Mouse (Mus musculus) limb, embryonic 12.5 days (tissue): ENCODE measurements around the gene Ncaph2. TPM values are rescaled to one million over a fixed set of nuclear protein-coding genes. Genes with fewer than 3 reads are reported as not detected.

Source experiments
- ATAC-seq: fragments of 200-750 bp; cut with Nextera tagmentation; 2 replicates; pipeline ENCODE4 v1.8.0; 2017; ENCODE audit warnings: low read depth, moderate TSS enrichment; ENCODE audit not compliant: insufficient number of reproducible peaks, insufficient read depth, low FRiP score, low TSS enrichment
- H3K27ac ChIP-seq: fragments of 300-500 bp; sonication (generic); 2 replicates; pipeline ENCODE4 v1.5.1; 2016; ENCODE audit warnings: mild to moderate bottlenecking, moderate library complexity
- H3K27me3 ChIP-seq: fragments of 300-500 bp; sonication (generic); 2 replicates; pipeline ENCODE4 v1.6.1; 2016; ENCODE audit warnings: mild to moderate bottlenecking, moderate library complexity
- H3K36me3 ChIP-seq: fragments of 300-500 bp; sonication (generic); 2 replicates; pipeline ENCODE4 v1.6.1; 2016; ENCODE audit warnings: mild to moderate bottlenecking, moderate library complexity
- H3K4me1 ChIP-seq: fragments of 300-500 bp; sonication (generic); replicated peaks from 2 replicates; pipeline ENCODE4 v1.6.1; 2016
- H3K4me2 ChIP-seq: fragments of 300-500 bp; sonication (generic); 2 replicates; pipeline ENCODE4 v1.6.1; 2016; ENCODE audit warnings: mild to moderate bottlenecking, moderate library complexity
- H3K4me3 ChIP-seq: fragments of 300-500 bp; sonication (generic); replicated peaks from 2 replicates; pipeline ENCODE4 v1.5.1; 2016; ENCODE audit warnings: mild to moderate bottlenecking
- H3K9ac ChIP-seq: fragments of 300-500 bp; sonication (generic); replicated peaks from 2 replicates; pipeline ENCODE4 v1.6.1; 2016; ENCODE audit warnings: mild to moderate bottlenecking, moderate library complexity
- H3K9me3 ChIP-seq: fragments of 300-500 bp; sonication (generic); 2 replicates; pipeline ENCODE4 v1.6.1; 2016; ENCODE audit warnings: mild to moderate bottlenecking, moderate library complexity
- WGBS: fragments of 180-500 bp; shearing (Covaris S2); methylation state at CpG from one replicate; pipeline ENCODE4 v1.1.7; 2016; 5-methylcytosine and 5-hydroxymethylcytosine counted together
- polyA plus RNA-seq: library from polyadenylated mRNA; unstranded; fragments of >200 nt; fragmentation: Nextera tagmentation; extraction: Ambion mirVana; gene quantifications from 2 replicates; pipeline ENCODE4 v1.2.1, GENCODE M21; 2016

Ncaph2 gene
- polyA plus RNA-seq, 1 experiment from 2014 or later: 183 TPM

DNA sequence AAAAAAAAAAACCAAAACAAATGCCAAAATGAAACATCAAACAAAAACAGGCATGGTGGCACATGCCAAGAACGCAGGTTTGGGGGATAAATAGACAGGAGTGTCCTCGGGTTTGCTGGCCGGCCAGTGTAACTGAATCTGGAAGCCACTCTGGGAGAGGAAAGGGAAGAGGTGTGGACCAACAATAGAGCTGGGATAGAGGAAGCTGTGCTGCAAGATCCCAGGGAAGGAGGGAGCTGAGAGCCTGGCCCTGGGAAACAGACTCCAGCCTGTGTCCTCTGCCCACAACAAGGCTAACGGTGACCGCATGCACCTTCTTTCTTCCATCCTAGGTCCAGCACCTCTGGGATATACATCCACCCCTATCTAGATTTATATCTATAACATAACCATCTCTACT lies 5.1 kb upstream of the Ncaph2 start:
- Histone ChIP-seq H3K9me3 (no peaks in the 10 kb centered on the region), H3K36me3 (peaks cover 45% of the 10 kb centered on the region), H3K4me1 (peaks cover 14% of the 10 kb centered on the region), H3K4me2 (no peak overlapping the region), H3K9ac (no peak overlapping the region), H3K4me3 (no peak overlapping the region), H3K27ac (peak overlapping the region; percentile 53; the same call in 1 of the 2 replicates), H3K27me3 (no peaks in the 10 kb centered on the region)
- WGBS: 84% methylated on average over 5 of the region's 5 CpGs
- no peak for ATAC-seq

- H3K4me2 ChIP-seq: no peak overlapping the region
- H3K27ac ChIP-seq: no peak overlapping the region
- H3K27me3 ChIP-seq: no peaks in the 10 kb centered on the region
- no peak for ATAC-seq
- peaks cover 45% of the 10 kb centered on the region for H3K36me3 ChIP-seq
- H3K4me1 ChIP-seq: peaks cover 14% of the 10 kb centered on the region
- no peaks in the 10 kb centered on the region for H3K9me3 ChIP-seq
- H3K4me3 ChIP-seq: no peak overlapping the region
- no peak overlapping the region for H3K9ac ChIP-seq
- whole genome bisulfite sequencing: 89% methylated on average over 15 of the region's 15 CpGs
Measured at GRCm38 (mm10) chr15:89351302-89351701, 4.2 kb upstream of the Ncaph2 start.

DNA sequence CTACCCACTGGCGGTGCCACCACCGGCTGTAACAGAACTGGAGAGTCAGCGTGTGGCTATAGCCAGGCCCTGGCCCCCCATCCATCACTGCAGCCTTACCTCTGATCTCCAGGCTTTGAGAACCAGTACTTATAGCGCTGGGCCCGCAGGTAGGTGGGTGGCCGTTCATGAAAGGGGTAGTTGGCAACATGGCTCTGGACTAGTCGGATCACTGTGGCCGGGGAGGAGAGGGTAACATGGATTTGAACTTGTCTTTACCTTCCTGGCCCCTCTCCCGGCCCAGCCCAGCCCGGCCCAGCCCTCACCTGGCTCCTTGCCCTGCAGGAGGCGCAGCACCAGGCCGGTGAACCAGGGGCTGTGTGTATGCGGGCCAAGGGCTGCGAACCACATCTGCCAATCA lies 3.5 kb upstream of the Ncaph2 start:
- no peak overlapping the region for H3K4me3 ChIP-seq
- no peak for ATAC-seq
- H3K27ac ChIP-seq: no peak overlapping the region
- no peaks in the 10 kb centered on the region for H3K27me3 ChIP-seq
- peaks cover 17% of the 10 kb centered on the region for H3K4me1 ChIP-seq
- WGBS: 93% methylated on average over 14 of the region's 14 CpGs
- no peak overlapping the region for H3K4me2 ChIP-seq
- no peaks in the 10 kb centered on the region for H3K9me3 ChIP-seq
- H3K36me3 ChIP-seq: peaks cover 45% of the 10 kb centered on the region
- H3K9ac ChIP-seq: no peak overlapping the region

GRCm38 (mm10) chr15:89352795-89353194 lies 2.7 kb upstream of the Ncaph2 start:
- H3K36me3 ChIP-seq: peaks cover 45% of the 10 kb centered on the region
- 97% methylated on average over 12 of the region's 12 CpGs for WGBS
- H3K27ac ChIP-seq: no peak overlapping the region
- peaks cover 21% of the 10 kb centered on the region for H3K4me1 ChIP-seq
- H3K27me3 ChIP-seq: no peaks in the 10 kb centered on the region
- no peak overlapping the region for H3K4me2 ChIP-seq
- H3K9me3 ChIP-seq: no peaks in the 10 kb centered on the region
- no peak for ATAC-seq
- no peak overlapping the region for H3K9ac ChIP-seq
- no peak overlapping the region for H3K4me3 ChIP-seq

DNA sequence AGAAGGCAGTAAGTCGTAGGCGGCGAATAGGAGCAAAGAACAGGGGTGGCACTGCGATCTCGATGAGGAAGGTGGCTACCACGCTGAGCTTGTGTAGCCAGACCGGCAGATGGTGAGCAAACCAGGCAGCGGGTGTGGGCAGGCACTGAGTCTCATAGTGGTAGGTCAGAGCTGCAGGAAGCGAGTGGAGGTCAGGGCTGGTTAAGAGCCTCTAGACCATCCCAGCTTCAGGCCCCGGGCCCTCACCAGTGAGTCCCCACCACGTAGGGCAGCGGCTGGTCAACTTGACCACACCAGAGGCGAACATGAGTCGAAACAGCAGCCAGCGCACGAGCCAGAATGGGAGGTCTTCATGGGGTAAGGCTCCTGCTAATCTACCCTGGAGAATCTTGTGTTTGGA lies 1.7 kb upstream of the Ncaph2 start:
- Histone ChIP-seq H3K4me2 (peak overlapping the region; percentile 86; the same call in 1 of the 2 replicates), H3K27ac (no peak overlapping the region), H3K4me1 (peaks cover 21% of the 10 kb centered on the region), H3K9me3 (no peaks in the 10 kb centered on the region), H3K4me3 (0 out of 2 replicates have a peak overlapping the region, but pooled peaks have one; percentile 82), H3K9ac (peak overlapping the region; percentile 89; the same call in 1 of the 2 replicates), H3K36me3 (peaks cover 45% of the 10 kb centered on the region), H3K27me3 (no peaks in the 10 kb centered on the region)
- 95% methylated on average over 16 of the region's 16 CpGs for WGBS
- ATAC-seq: no peak

- peaks cover 48% of the 10 kb centered on the region for H3K36me3 ChIP-seq
- peak overlapping the region; percentile 82 for H3K4me3 ChIP-seq
- no peak for ATAC-seq
- peak overlapping the region; percentile 86 for H3K4me2 ChIP-seq
- no peak overlapping the region for H3K27ac ChIP-seq
- H3K9me3 ChIP-seq: no peaks in the 10 kb centered on the region
- H3K4me1 ChIP-seq: peaks cover 21% of the 10 kb centered on the region
- H3K9ac ChIP-seq: peak overlapping the region; percentile 89
- no peaks in the 10 kb centered on the region for H3K27me3 ChIP-seq
- 83% methylated on average over 7 of the region's 7 CpGs for WGBS
Measured at GRCm38 (mm10) chr15:89354455-89354854, 1.1 kb upstream of the Ncaph2 start.

GRCm38 (mm10) chr15:89356372-89356771 lies 853 bp downstream of the Ncaph2 start:
- peaks cover 21% of the 10 kb centered on the region for H3K4me1 ChIP-seq
- peak overlapping the region; percentile 86 for H3K4me2 ChIP-seq
- H3K4me3 ChIP-seq: peak overlapping the region; percentile 82
- 1% methylated on average over 15 of the region's 15 CpGs for WGBS
- peak overlapping the region; percentile 92 for H3K27ac ChIP-seq
- peaks cover 50% of the 10 kb centered on the region for H3K36me3 ChIP-seq
- no peaks in the 10 kb centered on the region for H3K27me3 ChIP-seq
- H3K9me3 ChIP-seq: no peaks in the 10 kb centered on the region
- peak overlapping the region; percentile 89 for H3K9ac ChIP-seq
- 0 out of 2 replicates have a peak, but pooled peaks have one; percentile 29 for ATAC-seq

DNA sequence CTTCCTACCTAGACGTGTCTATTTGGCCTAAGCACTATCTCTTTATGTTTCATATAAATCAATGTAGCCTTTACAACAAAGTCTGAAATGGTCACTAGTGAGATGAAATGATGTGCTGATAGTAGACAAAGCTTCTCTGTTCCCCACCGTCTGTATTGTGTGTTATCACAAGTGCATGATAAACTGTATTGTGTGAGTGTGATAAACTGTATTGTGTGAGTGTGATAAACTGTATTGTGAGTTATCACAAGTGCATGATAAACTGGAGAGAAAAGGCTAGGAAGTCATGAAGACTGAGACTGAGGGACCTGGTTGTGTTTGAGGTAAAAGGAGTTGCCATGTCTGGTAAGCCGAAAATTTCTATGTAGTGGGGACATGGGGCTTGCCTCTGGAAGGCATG lies 3.3 kb downstream of the Ncaph2 start:
- Histone ChIP-seq H3K9me3 (no peaks in the 10 kb centered on the region), H3K9ac (no peak overlapping the region), H3K27ac (no peak overlapping the region), H3K36me3 (peaks cover 49% of the 10 kb centered on the region), H3K4me2 (no peak overlapping the region), H3K4me1 (peaks cover 20% of the 10 kb centered on the region), H3K4me3 (no peak overlapping the region), H3K27me3 (no peaks in the 10 kb centered on the region)
- ATAC-seq: no peak
- WGBS: 86% methylated on average over 3 of the region's 3 CpGs

DNA sequence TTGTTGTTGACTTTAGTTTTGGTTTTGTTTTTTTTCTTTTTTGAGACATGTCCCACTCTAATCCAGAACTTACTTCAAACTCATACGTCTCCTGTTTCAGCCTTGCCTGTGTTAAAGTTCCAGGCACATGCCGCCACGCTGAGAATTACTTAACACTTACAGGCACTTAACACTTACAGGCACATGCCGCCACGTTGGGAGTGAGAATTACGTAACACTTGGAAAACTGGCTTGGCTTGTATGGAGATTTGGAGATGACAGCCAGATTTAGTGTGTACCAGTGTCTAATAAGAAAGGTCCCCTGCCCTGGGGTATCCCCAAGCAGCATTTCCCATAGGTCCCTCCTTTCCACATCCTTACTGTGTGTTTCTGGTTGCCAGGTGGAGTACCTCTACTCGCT lies 7.5 kb downstream of the Ncaph2 start:
- ATAC-seq: no peak
- Histone ChIP-seq H3K9ac (no peak overlapping the region), H3K27ac (no peak overlapping the region), H3K4me2 (no peak overlapping the region), H3K4me1 (no peaks in the 10 kb centered on the region), H3K9me3 (no peaks in the 10 kb centered on the region), H3K4me3 (no peak overlapping the region), H3K36me3 (peaks cover 87% of the 10 kb centered on the region), H3K27me3 (no peaks in the 10 kb centered on the region)
- WGBS: 91% methylated on average over 7 of the region's 7 CpGs

DNA sequence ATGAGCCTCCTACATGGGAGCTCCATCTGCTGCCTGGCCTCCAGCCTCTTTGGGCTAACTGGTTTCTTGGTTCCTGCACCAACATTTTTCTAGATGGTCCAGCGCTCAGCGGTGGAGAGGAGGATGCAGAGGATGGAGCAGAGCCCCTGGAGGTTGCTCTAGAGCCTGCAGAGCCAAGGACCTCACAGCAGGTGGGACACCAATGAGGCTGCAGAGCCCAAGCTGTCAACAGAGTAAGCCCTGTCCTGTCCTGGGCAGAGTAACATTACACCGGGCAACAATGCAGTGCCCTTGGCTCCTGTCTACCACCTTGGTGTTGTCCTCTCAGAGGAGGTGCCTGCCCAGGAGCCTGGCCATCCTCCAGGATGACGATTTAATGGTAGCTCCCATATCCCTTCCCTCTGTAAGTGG lies 9.6 kb downstream of the Ncaph2 start:
- Histone ChIP-seq H3K4me1 (no peaks in the 10 kb centered on the region), H3K4me3 (no peak overlapping the region), H3K9me3 (no peaks in the 10 kb centered on the region), H3K4me2 (no peak overlapping the region), H3K27ac (no peak overlapping the region), H3K36me3 (peaks cover 98% of the 10 kb centered on the region), H3K9ac (no peak overlapping the region), H3K27me3 (no peaks in the 10 kb centered on the region)
- 90% methylated on average over 4 of the region's 4 CpGs for WGBS
- ATAC-seq: no peak

DNA sequence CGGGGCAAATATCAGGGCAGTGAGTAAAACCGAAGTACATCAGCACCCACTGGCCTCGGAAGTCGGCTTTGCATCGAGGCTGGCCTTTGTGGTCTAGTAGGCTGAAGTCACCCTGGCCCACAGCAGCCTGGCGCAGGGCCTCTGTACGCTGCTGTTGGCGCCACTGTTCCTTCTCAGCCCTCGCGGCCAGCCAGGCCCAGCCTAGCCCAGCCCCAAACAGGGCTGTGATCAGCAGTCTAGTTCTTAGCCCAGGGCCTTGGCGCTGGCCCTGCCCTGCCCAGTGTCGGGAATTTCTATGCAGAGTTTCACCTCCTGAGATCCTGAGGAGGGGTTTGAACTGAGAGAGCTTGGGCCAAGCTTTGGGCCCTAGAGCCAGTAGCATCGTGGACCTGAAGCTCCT lies 16.5 kb downstream of the Ncaph2 start:
- Histone ChIP-seq H3K27me3 (peaks cover 13% of the 10 kb centered on the region), H3K4me3 (no peak overlapping the region), H3K27ac (no peak overlapping the region), H3K36me3 (peaks cover 60% of the 10 kb centered on the region), H3K4me1 (peaks cover 13% of the 10 kb centered on the region), H3K4me2 (no peak overlapping the region), H3K9ac (no peak overlapping the region), H3K9me3 (no peaks in the 10 kb centered on the region)
- 88% methylated on average over 13 of the region's 13 CpGs for WGBS
- ATAC-seq: no peak

DNA sequence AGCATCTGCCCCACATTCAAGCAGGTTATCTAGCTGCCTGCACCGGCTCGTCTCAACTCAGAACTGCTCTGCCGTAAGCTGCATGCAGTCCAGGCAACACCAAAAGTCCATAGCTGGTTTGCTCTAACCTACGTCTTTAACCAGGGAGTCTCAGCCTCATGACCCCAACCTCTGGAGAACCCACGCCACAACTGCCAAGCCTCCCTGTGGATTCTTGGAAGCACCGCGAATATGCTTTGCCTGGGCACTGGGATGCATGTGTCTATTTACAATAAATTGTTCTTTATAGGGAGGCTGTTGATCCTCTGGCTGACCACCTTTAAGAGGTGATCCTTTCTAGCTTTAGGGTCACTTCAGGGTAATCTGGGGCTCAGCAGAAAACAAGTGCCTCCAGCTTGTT lies 17.0 kb downstream of the Ncaph2 start:
- Histone ChIP-seq H3K27ac (0 out of 2 replicates have a peak overlapping the region, but pooled peaks have one; percentile 94), H3K36me3 (peaks cover 55% of the 10 kb centered on the region), H3K4me2 (peak overlapping the region; percentile 78), H3K9ac (no peak overlapping the region; the same call in 1 of the 2 replicates), H3K4me1 (peaks cover 17% of the 10 kb centered on the region), H3K27me3 (peaks cover 18% of the 10 kb centered on the region), H3K4me3 (peak overlapping the region; percentile 64; the same call in 1 of the 2 replicates), H3K9me3 (no peaks in the 10 kb centered on the region)
- no peak for ATAC-seq
- 86% methylated on average over 7 of the region's 7 CpGs for WGBS
